Comparison of ENCODE assay signal across 11 mouse cellular contexts in the genomic region with DNA sequence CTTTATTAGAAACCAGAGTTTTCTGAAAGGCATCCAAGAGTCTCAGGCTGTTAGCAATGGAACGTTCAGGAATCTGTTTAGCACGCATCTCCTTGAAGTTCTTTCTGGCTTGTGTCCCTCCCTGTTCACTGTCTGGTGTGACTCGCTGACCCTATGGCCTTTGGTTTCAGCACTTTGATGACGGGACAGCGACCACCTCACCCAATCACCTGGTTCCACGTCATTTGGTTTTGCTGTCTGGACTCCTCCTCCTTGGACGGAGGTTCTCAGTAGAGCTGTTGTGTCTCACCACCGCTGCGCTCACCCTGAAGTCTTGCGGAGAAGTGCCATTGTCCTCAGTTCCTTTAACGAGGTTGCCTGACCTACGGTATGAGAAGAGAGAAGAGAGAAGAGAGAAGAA. TPM values are rescaled to one million over a fixed set of nuclear protein-coding genes. Genes with fewer than 3 reads are reported as not detected.
DNase-seq lines count a peak whose midpoint lies in the region; ATAC-seq and TF ChIP-seq lines count a peak whose summit lies in the region.
"Had no signal": no experiment of that assay in that cellular context is flagged by ENCODE, and none has a peak within 500 bp of the region (broad histone marks: within the 10 kb centered on the region; RNA-seq: fewer than 3 reads in every experiment).

No protein-coding gene starts in this region.

- no peak overlapping the region for H3K27ac ChIP-seq in CH12.LX (ENCODE audit: insufficient read depth, low read depth)
- no peak overlapping the region for H3K27ac ChIP-seq in embryonic facial prominence, embryonic 14.5 days (replicated peaks; ENCODE audit: low read depth, low read length)
- no peak overlapping the region for H3K27ac ChIP-seq in lung, postnatal 0 days (ENCODE audit: low read length)
- H3K27ac ChIP-seq: heart, embryonic 15.5 days had no signal

- peaks cover 0 to 5% of the 10 kb centered on the region in 2 experiments; a peak in 1 of 4 replicates for H3K4me1 ChIP-seq in CH12.LX (ENCODE audit: control insufficient read depth in 1 of 2, insufficient read depth in 2 of 2)
- H3K4me1 ChIP-seq in embryonic facial prominence, embryonic 14.5 days (ENCODE audit: control insufficient read depth, insufficient read depth, low read length), result no peaks in the 10 kb centered on the region
- no peaks in the 10 kb centered on the region for H3K4me1 ChIP-seq in lung, postnatal 0 days (ENCODE audit: insufficient read depth, low read depth, low read length)
- H3K4me1 ChIP-seq: heart, embryonic 15.5 days had no signal

- dilution Hi-C loops in CH12.LX (cut with MboI; ENCODE audit: extremely low pct_ligation_motif_present, extremely low pct_unique_long_range_greater_than_20kb, low sequenced_read_pairs), result no loop called here

- no peak for ATAC-seq in embryonic facial prominence, embryonic 14.5 days (ENCODE audit: low read depth)
- ATAC-seq in lung, postnatal 0 days, result peak; percentile 44; the same call in 1 of the 2 replicates

- H3K36me3 ChIP-seq in CH12.LX (replicated peaks in 1 of 2; ENCODE audit: control insufficient read depth in 1 of 2, insufficient read depth in 1 of 2, low read length in 1 of 2), result no peaks in the 10 kb centered on the region
- H3K36me3 ChIP-seq in embryonic facial prominence, embryonic 14.5 days (ENCODE audit: control insufficient read depth, insufficient read depth, low read length), result no peaks in the 10 kb centered on the region
- H3K36me3 ChIP-seq in lung, postnatal 0 days (ENCODE audit: insufficient read depth, low read length), result no peaks in the 10 kb centered on the region
- H3K36me3 ChIP-seq: heart, embryonic 15.5 days had no signal

- no peak for TF ChIP-seq CTCF in CH12.LX (conservative IDR thresholded peaks at IDR 0.05 in 1 of 2, IDR thresholded peaks at IDR 0.05 in 1 of 2; ENCODE audit: low read depth in 2 of 2, low read length in 2 of 2)
- no peak for TF ChIP-seq CTCF in lung, postnatal 0 days (IDR thresholded peaks at IDR 0.05)

- DNase-seq in heart, adult 11 months, result peak; percentile 81
- no peak for DNase-seq in heart, adult 8-10 months (ENCODE audit: low spot score)
- DNase-seq in CH12.LX (ENCODE audit: extremely low read depth), result peak; percentile 8
- peak; percentile 36 for DNase-seq in embryonic facial prominence, embryonic 14.5 days (ENCODE audit: low spot score)
- peak; percentile 52 for DNase-seq in lung, postnatal 0 days (ENCODE audit: low spot score)
- no peak for DNase-seq in urinary bladder, postnatal 14 days (ENCODE audit: low spot score)
- DNase-seq in retina, postnatal 1 day, result no peak
- DNase-seq in frontal cortex, postnatal 14 days (ENCODE audit: low spot score in 2 of 2), result no peak
- DNase-seq: cerebellum, adult 11 months; thymus, postnatal 36 days had no signal

- TF ChIP-seq EP300 in CH12.LX (IDR thresholded peaks at IDR 0.05; ENCODE audit: low read length), result no peak
- no peak for TF ChIP-seq EP300 in lung, postnatal 0 days (IDR thresholded peaks at IDR 0.05)

- no peak overlapping the region for H3K4me2 ChIP-seq in CH12.LX (ENCODE audit: insufficient read depth, low read depth, poor library complexity, severe bottlenecking)
- H3K4me2 ChIP-seq in embryonic facial prominence, embryonic 14.5 days (ENCODE audit: low read depth, low read length), result no peak overlapping the region
- H3K4me2 ChIP-seq in lung, postnatal 0 days (replicated peaks; ENCODE audit: low read depth, low read length), result no peak overlapping the region
- H3K4me2 ChIP-seq: heart, embryonic 15.5 days had no signal

- no peaks in the 10 kb centered on the region for H3K27me3 ChIP-seq in CH12.LX (replicated peaks)
- peaks cover 35% of the 10 kb centered on the region for H3K27me3 ChIP-seq in embryonic facial prominence, embryonic 14.5 days (replicated peaks; ENCODE audit: control insufficient read depth, insufficient read depth, low read length)
- H3K27me3 ChIP-seq in lung, postnatal 0 days (replicated peaks; ENCODE audit: insufficient read depth, low read length), result peaks cover 14% of the 10 kb centered on the region; the same call in 1 of the 2 replicates

- no peak overlapping the region for H3K9ac ChIP-seq in CH12.LX (ENCODE audit: insufficient read depth, low read depth)
- no peak overlapping the region for H3K9ac ChIP-seq in embryonic facial prominence, embryonic 14.5 days (ENCODE audit: low read depth, low read length)
- no peak overlapping the region for H3K9ac ChIP-seq in lung, postnatal 0 days (replicated peaks; ENCODE audit: low read depth)
- H3K9ac ChIP-seq: heart, embryonic 15.5 days had no signal

- 4% methylated on average over 12 of the region's 12 CpGs for WGBS in embryonic facial prominence, embryonic 14.5 days
- WGBS in lung, postnatal 0 days, result under 1% methylated on average over 12 of the region's 12 CpGs

- in situ Hi-C loops in CH12.LX (cut with MboI; ENCODE audit: low pct_ligation_motif_present, low pct_unique_long_range_greater_than_20kb, low sequenced_read_pairs), result no loop called here

- no peak for TF ChIP-seq POLR2A in CH12.LX (IDR thresholded peaks at IDR 0.05; ENCODE audit: low read depth, low read length)

- no peak for TF ChIP-seq RAD21 in CH12.LX (IDR thresholded peaks at IDR 0.05; ENCODE audit: low read depth, low read length)

- H3K4me3 ChIP-seq in CH12.LX (replicated peaks in 1 of 3; ENCODE audit: low read depth in 2 of 3, low read length in 2 of 3, poor library complexity in 1 of 3), result no peak overlapping the region
- no peak overlapping the region for H3K4me3 ChIP-seq in embryonic facial prominence, embryonic 14.5 days (ENCODE audit: low read depth, low read length)
- no peak overlapping the region for H3K4me3 ChIP-seq in lung, postnatal 0 days (ENCODE audit: low read depth, low read length)
- H3K4me3 ChIP-seq: heart, embryonic 15.5 days had no signal

- H3K79me2 ChIP-seq in CH12.LX (replicated peaks; ENCODE audit: control insufficient read depth, extremely low read depth, insufficient read depth, poor library complexity, severe bottlenecking), result no peaks in the 10 kb centered on the region

- H3K9me3 ChIP-seq in CH12.LX (replicated peaks; ENCODE audit: low read length), result no peaks in the 10 kb centered on the region
- no peaks in the 10 kb centered on the region for H3K9me3 ChIP-seq in embryonic facial prominence, embryonic 14.5 days (ENCODE audit: control insufficient read depth, low read length)
- H3K9me3 ChIP-seq in lung, postnatal 0 days (ENCODE audit: low read length), result no peaks in the 10 kb centered on the region
- H3K9me3 ChIP-seq: heart, embryonic 15.5 days had no signal

TF ChIP-seq in CH12.LX, 34 proteins besides CTCF, POLR2A, EP300 and RAD21:
- TF ChIP-seq NRF1 (IDR thresholded peaks at IDR 0.05; ENCODE audit: low read depth, low read length), result no peak
- TF ChIP-seq GABPA (IDR thresholded peaks at IDR 0.05; ENCODE audit: insufficient replicate concordance, low read depth, low read length), result no peak
- TF ChIP-seq TBP (conservative IDR thresholded peaks at IDR 0.05; ENCODE audit: low read depth, low read length), result no peak
- TF ChIP-seq UBTF (IDR thresholded peaks at IDR 0.05; ENCODE audit: low read depth, low read length), result no peak
- TF ChIP-seq TCF12 (IDR thresholded peaks at IDR 0.05; ENCODE audit: low read depth, low read length), result no peak
- no peak for TF ChIP-seq POLR2AphosphoS2 (IDR thresholded peaks at IDR 0.05; ENCODE audit: low read depth, low read length)
- no peak for TF ChIP-seq USF1 (IDR thresholded peaks at IDR 0.05; ENCODE audit: low read depth, low read length)
- no peak for TF ChIP-seq MXI1 (IDR thresholded peaks at IDR 0.05; ENCODE audit: low read depth, low read length)
- TF ChIP-seq MAFK (IDR thresholded peaks at IDR 0.05; ENCODE audit: insufficient replicate concordance, low read length), result no peak
- TF ChIP-seq ETS1 (conservative IDR thresholded peaks at IDR 0.05; ENCODE audit: low read depth, low read length), result no peak
- no peak for TF ChIP-seq JUN (IDR thresholded peaks at IDR 0.05; ENCODE audit: insufficient read depth, low read depth, low read length)
- TF ChIP-seq MAX (IDR thresholded peaks at IDR 0.05; ENCODE audit: low read length), result no peak
- no peak for TF ChIP-seq NELFE (IDR thresholded peaks at IDR 0.05; ENCODE audit: low read depth, low read length)
- no peak for TF ChIP-seq ZMIZ1 (IDR thresholded peaks at IDR 0.05; ENCODE audit: low read depth, low read length)
- no peak for TF ChIP-seq JUND (conservative IDR thresholded peaks at IDR 0.05; ENCODE audit: low read depth, low read length)
- no peak for TF ChIP-seq E2F4 (IDR thresholded peaks at IDR 0.05; ENCODE audit: insufficient replicate concordance, low read depth, low read length)
- no peak for TF ChIP-seq ZNF384 (IDR thresholded peaks at IDR 0.05; ENCODE audit: low read depth, low read length)
TF ChIP-seq in CH12.LX: peak in this region for 0.

RNA-seq across cellular contexts. Expression of a gene that starts 21.2 kb away (rescaled TPM):
- not detected for total RNA-seq in heart, adult 8-10 months (2022)
- not detected in 2 replicates for total RNA-seq in CH12.LX (2012; rRNA removed)
- not detected in 2 replicates for total RNA-seq in CH12.LX (2014; rRNA removed)
- polyA plus RNA-seq in CH12.LX (2012; ENCODE audit: insufficient read length, low read depth), result not detected in 2 replicates
- 1.4 and 1.8 TPM in 2 replicates for polyA plus RNA-seq in embryonic facial prominence, embryonic 14.5 days (2014; fragmentation: Nextera tagmentation; extraction: Ambion mirVana)
- polyA plus RNA-seq in lung, postnatal 0 days (2015; fragmentation: Nextera tagmentation; extraction: Ambion mirVana), result not detected in 2 replicates
- polyA plus RNA-seq: heart, embryonic 15.5 days had no signal

RNA-seq across cellular contexts. Expression of a gene that starts 21.4 kb away (rescaled TPM):
- total RNA-seq in heart, adult 8-10 months (2022), result 10 to 100 TPM; 20.3 to 23.7 (median 21.8) TPM
- 19.4 TPM in 2 replicates for total RNA-seq in CH12.LX (2012; rRNA removed)
- total RNA-seq in CH12.LX (2014; rRNA removed), result 30.2 and 31.8 TPM in 2 replicates
- polyA plus RNA-seq in CH12.LX (2012; ENCODE audit: insufficient read length, low read depth), result 17.3 and 19.4 TPM in 2 replicates
- polyA plus RNA-seq in embryonic facial prominence, embryonic 14.5 days (2014; fragmentation: Nextera tagmentation; extraction: Ambion mirVana), result 13.0 and 13.8 TPM in 2 replicates
- polyA plus RNA-seq in lung, postnatal 0 days (2015; fragmentation: Nextera tagmentation; extraction: Ambion mirVana), result 23.0 and 23.9 TPM in 2 replicates

Comparison
In these comparisons a context has a peak if more than half of its experiments do, and no peak if none do; other contexts are left out.
1. DNase-seq: peak in heart, adult 11 months (single experiment), CH12.LX (single experiment), embryonic facial prominence, embryonic 14.5 days (single experiment) and lung, postnatal 0 days (single experiment); none in heart, adult 8-10 months (single experiment), urinary bladder, postnatal 14 days (single experiment), retina, postnatal 1 day (single experiment) and frontal cortex, postnatal 14 days (0 of 2).